Mouse (Mus musculus) erythroid progenitor cell, adult 5-6 weeks (primary cell): ENCODE measurements around the gene Col4a4. TPM values are rescaled to one million over a fixed set of nuclear protein-coding genes. Genes with fewer than 3 reads are reported as not detected.

Experiments
- ATAC-seq: replicated peaks from 2 replicates; pipeline ENCODE4 v1.8.0; 2016; ENCODE audit warnings: moderate number of reproducible peaks, mild to moderate bottlenecking, moderate TSS enrichment, inconsistent platforms; ENCODE audit not compliant: poor library complexity, low FRiP score, severe bottlenecking
- total RNA-seq, 2 experiments: library from RNA; stranded (forward) in 1 of 2; stranded (reverse) in 1 of 2; fragments of 150-400 nt in 1 of 2; fragments of 186-747, 209-891 nt in 1 of 2; gene quantifications; 2 replicates each; pipeline versions ENCODE4 v1.2.3 to v1.2.4; 2015 to 2017; ENCODE audit warnings: low replicate concordance in 2 of 2

The Col4a4 gene
- total RNA-seq, 2 experiments from 2014 or later, result not detected

GRCm38 (mm10) chr1:82585981-82586380, 668 bp downstream of the Col4a4 start:
- ATAC-seq, result no peak

- ATAC-seq, result no peak
Observed at GRCm38 (mm10) chr1:82578320-82578719, 8.3 kb downstream of the Col4a4 start.

- ATAC-seq, result no peak
Observed at GRCm38 (mm10) chr1:82577915-82578314, 8.7 kb downstream of the Col4a4 start.

- no peak for ATAC-seq
Observed at GRCm38 (mm10) chr1:82577339-82577738, 9.3 kb downstream of the Col4a4 start.

- ATAC-seq, result no peak
Observed at GRCm38 (mm10) chr1:82576182-82576581, 10.5 kb downstream of the Col4a4 start.

- ATAC-seq, result no peak
Observed at GRCm38 (mm10) chr1:82575681-82576080, 11.0 kb downstream of the Col4a4 start.

- ATAC-seq, result no peak
Observed at GRCm38 (mm10) chr1:82571758-82572157, 14.9 kb downstream of the Col4a4 start.

GRCm38 (mm10) chr1:82569405-82569804, 17.2 kb downstream of the Col4a4 start:
- ATAC-seq, result no peak

- no peak for ATAC-seq
Observed at GRCm38 (mm10) chr1:82560223-82560622, 26.4 kb downstream of the Col4a4 start.

- ATAC-seq, result no peak
Observed at GRCm38 (mm10) chr1:82554889-82555288, 31.8 kb downstream of the Col4a4 start.

GRCm38 (mm10) chr1:82554443-82554850, 32.2 kb downstream of the Col4a4 start:
- ATAC-seq, result no peak

- ATAC-seq, result no peak
Observed at GRCm38 (mm10) chr1:82545199-82545960, 41.3 kb downstream of the Col4a4 start.

GRCm38 (mm10) chr1:82544419-82545185, 42.0 kb downstream of the Col4a4 start:
- ATAC-seq, result no peak

- no peak for ATAC-seq
Observed at GRCm38 (mm10) chr1:82543934-82544333, 42.7 kb downstream of the Col4a4 start.

GRCm38 (mm10) chr1:82540056-82540455, 46.6 kb downstream of the Col4a4 start:
- no peak for ATAC-seq

- no peak for ATAC-seq
Observed at GRCm38 (mm10) chr1:82537848-82538247, 48.8 kb downstream of the Col4a4 start.

- ATAC-seq, result no peak
Observed at GRCm38 (mm10) chr1:82536515-82537174, 50.0 kb downstream of the Col4a4 start.

- no peak for ATAC-seq
Observed at GRCm38 (mm10) chr1:82527931-82528330, 58.7 kb downstream of the Col4a4 start.

- no peak for ATAC-seq
Observed at GRCm38 (mm10) chr1:82491954-82492353, 94.7 kb downstream of the Col4a4 start.

GRCm38 (mm10) chr1:82486371-82486770, 100.3 kb downstream of the Col4a4 start:
- ATAC-seq, result no peak

- ATAC-seq, result no peak
Observed at GRCm38 (mm10) chr1:82482371-82482770, 104.3 kb downstream of the Col4a4 start.
